Mouse (Mus musculus) intestine, embryonic 15.5 days (tissue): Measurements from ENCODE around the gene Vmn2r109. TPM values are rescaled to one million over a fixed set of nuclear protein-coding genes. Genes with fewer than 3 reads are reported as not detected.
"Not testable (repeated sequence)": the region's sequence is repeated elsewhere in the genome, so short reads cannot be mapped to it uniquely, and the experiment has no call there.

Experiments used
- ATAC-seq: fragments of 200-750 bp; cut with Nextera tagmentation; 2 replicates; pipeline ENCODE4 v1.8.0; 2017; ENCODE audit warnings: moderate TSS enrichment, moderate library complexity
- H3K27ac ChIP-seq: fragments of 300-500 bp; sonication (generic); 2 replicates; pipeline ENCODE4 v1.5.1; 2015; ENCODE audit warnings: mild to moderate bottlenecking, inconsistent platforms
- H3K27me3 ChIP-seq: fragments of 300-500 bp; sonication (generic); replicated peaks from 2 replicates; pipeline ENCODE4 v1.6.1; 2015; ENCODE audit warnings: inconsistent platforms
- H3K36me3 ChIP-seq: fragments of 300-500 bp; sonication (generic); 2 replicates; pipeline ENCODE4 v1.6.1; 2015; ENCODE audit warnings: inconsistent platforms
- H3K4me1 ChIP-seq: fragments of 300-500 bp; sonication (generic); replicated peaks from 2 replicates; pipeline ENCODE4 v1.6.1; 2015; ENCODE audit warnings: inconsistent platforms
- H3K4me2 ChIP-seq: fragments of 300-500 bp; sonication (generic); replicated peaks from 2 replicates; pipeline ENCODE4 v1.6.1; 2015; ENCODE audit warnings: mild to moderate bottlenecking, inconsistent platforms
- H3K4me3 ChIP-seq: fragments of 300-500 bp; sonication (generic); replicated peaks from 2 replicates; pipeline ENCODE4 v1.5.1; 2015; ENCODE audit warnings: inconsistent platforms
- H3K9ac ChIP-seq: fragments of 300-500 bp; sonication (generic); 2 replicates; pipeline ENCODE4 v1.6.1; 2015; ENCODE audit warnings: inconsistent platforms
- H3K9me3 ChIP-seq: fragments of 300-500 bp; sonication (generic); 2 replicates; pipeline ENCODE4 v1.6.1; 2016; ENCODE audit warnings: inconsistent platforms
- WGBS: fragments of 180-500 bp; shearing (Covaris S2); methylation state at CpG from one replicate; pipeline ENCODE4 v1.1.7; 2015; 5-methylcytosine and 5-hydroxymethylcytosine counted together
- polyA plus RNA-seq: library from polyadenylated mRNA; unstranded; fragments of >200 nt; fragmentation: Nextera tagmentation; extraction: Ambion mirVana; gene quantifications from 2 replicates; pipeline ENCODE4 v1.2.1, GENCODE M21; 2015

Vmn2r109 gene
- not detected in 2 replicates for polyA plus RNA-seq

DNA sequence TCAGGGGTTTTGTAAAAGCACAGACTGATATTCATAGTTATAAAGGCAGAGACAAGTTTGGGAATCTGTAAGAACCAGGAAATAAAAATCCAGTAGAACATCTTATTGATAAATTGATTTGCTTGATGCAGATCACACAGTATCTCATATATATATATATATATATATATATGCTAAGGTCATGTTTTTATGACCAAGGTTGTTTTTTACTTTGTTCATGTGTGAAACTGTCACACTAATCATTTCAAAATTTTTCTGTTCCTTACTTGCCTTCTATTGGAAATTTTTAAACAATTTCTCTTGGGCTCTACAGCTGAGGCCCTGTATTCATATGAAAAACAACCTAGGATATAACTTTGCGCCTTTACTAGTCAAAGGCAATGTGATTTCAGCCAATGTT lies at the start of gene Vmn2r109:
Gene Vmn2r109, minus strand, starts transcription at position 101 of the 400 bp plus-strand sequence.
- Histone ChIP-seq H3K4me1 (no peaks in the 10 kb centered on the region), H3K9me3 (no peaks in the 10 kb centered on the region), H3K27ac (no peak within 1 kb of the TSS), H3K4me3 (no peak within 1 kb of the TSS), H3K36me3 (no peaks in the 10 kb centered on the region), H3K4me2 (no peak within 1 kb of the TSS), H3K9ac (no peak within 1 kb of the TSS), H3K27me3 (no peaks in the 10 kb centered on the region)
- ATAC-seq: no peak
- 87% methylated on average over 1 of the region's 1 CpGs for WGBS

DNA sequence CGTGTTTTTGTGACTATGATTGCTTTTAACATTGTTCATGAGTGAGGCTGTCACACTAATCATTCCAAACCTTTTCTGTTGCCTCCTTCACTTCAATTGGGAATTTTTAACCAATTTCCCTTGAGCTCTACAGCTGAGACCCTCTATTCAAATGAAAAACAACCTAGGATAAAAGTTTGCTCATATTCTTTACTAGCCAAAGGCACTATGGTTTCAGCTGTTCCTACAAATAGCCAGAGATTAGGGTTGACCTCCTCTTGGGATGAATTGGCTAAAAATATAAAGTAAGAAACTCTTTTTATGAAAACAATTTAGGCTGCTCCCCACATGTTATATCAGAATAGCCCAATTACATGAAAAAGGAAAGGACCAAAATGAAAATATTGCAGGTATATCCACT lies 31.8 kb upstream of the Vmn2r109 start, which contains the start of gene Vmn2r110:
Gene Vmn2r110, minus strand, starts transcription at position 101 of the 400 bp plus-strand sequence.
- Histone ChIP-seq H3K4me2 (no peak within 1 kb of the TSS), H3K27me3 (no peaks in the 10 kb centered on the region), H3K9ac (no peak within 1 kb of the TSS), H3K4me1 (no peaks in the 10 kb centered on the region), H3K9me3 (no peaks in the 10 kb centered on the region), H3K36me3 (no peaks in the 10 kb centered on the region), H3K4me3 (no peak within 1 kb of the TSS), H3K27ac (no peak within 1 kb of the TSS)
- ATAC-seq: no peak
- 33% methylated on average over 1 of the region's 1 CpGs for WGBS

GRCm38 (mm10) chr17:20508247-20508646 lies 56.3 kb downstream of the Vmn2r109 start:
- not testable (repeated sequence) for H3K4me1 ChIP-seq, H3K4me3 ChIP-seq, H3K27me3 ChIP-seq, H3K9ac ChIP-seq, H3K9me3 ChIP-seq, H3K4me2 ChIP-seq, H3K36me3 ChIP-seq, H3K27ac ChIP-seq, ATAC-seq

GRCm38 (mm10) chr17:20497858-20498257 lies 66.7 kb downstream of the Vmn2r109 start, which contains the start of gene Vmn1r225:
Gene Vmn1r225 (plus strand): TSS chr17:20498158.
- no peak within 1 kb of the TSS for H3K4me3 ChIP-seq
- no peak within 1 kb of the TSS for H3K9ac ChIP-seq
- no peaks in the 10 kb centered on the region for H3K4me1 ChIP-seq
- H3K4me2 ChIP-seq: no peak within 1 kb of the TSS
- no peaks in the 10 kb centered on the region for H3K36me3 ChIP-seq
- no peak for ATAC-seq
- H3K27ac ChIP-seq: no peak within 1 kb of the TSS
- H3K27me3 ChIP-seq: no peaks in the 10 kb centered on the region
- H3K9me3 ChIP-seq: no peaks in the 10 kb centered on the region

Other genes starting within 250 kb of the Vmn2r109 start
- gene Vmn2r107, start 219.5 kb downstream of the Vmn2r109 start, polyA plus RNA-seq: not detected in 2 replicates
- not detected in 2 replicates for gene Vmn1r224, start 150.6 kb downstream of the Vmn2r109 start, polyA plus RNA-seq
- gene Vmn2r108, start 83.4 kb downstream of the Vmn2r109 start, polyA plus RNA-seq: not detected in 2 replicates
- gene Vmn1r225, start 66.6 kb downstream of the Vmn2r109 start, polyA plus RNA-seq: not detected in 2 replicates
- 0.04 TPM in 1 of 2 replicates, not detected in the other for gene Vmn2r110, start 31.7 kb upstream of the Vmn2r109 start, polyA plus RNA-seq
- gene Fpr-rs3, start 60.1 kb upstream of the Vmn2r109 start, polyA plus RNA-seq: not detected in 2 replicates
- not detected in 2 replicates for gene Vmn1r226, start 118.1 kb upstream of the Vmn2r109 start, polyA plus RNA-seq
- gene Vmn1r227, start 165.1 kb upstream of the Vmn2r109 start, polyA plus RNA-seq: not detected in 2 replicates
- not detected in 2 replicates for gene Vmn1r228, start 221.4 kb upstream of the Vmn2r109 start, polyA plus RNA-seq
- not detected in 2 replicates for gene Vmn1r229, start 246.8 kb upstream of the Vmn2r109 start, polyA plus RNA-seq